Mouse (Mus musculus): ENCODE data around the gene Rgs17. TPM values are rescaled to one million over a fixed set of nuclear protein-coding genes. Genes with fewer than 3 reads are reported as not detected.

Rgs17 gene
- polyA plus RNA-seq, 2 experiments: 0.01 TPM; not detected in 1

GRCm38 (mm10) chr10:5877106-5877505, 45.1 kb downstream of the Rgs17 start:
- H3K36me3 ChIP-seq (replicated peaks; ENCODE audit: control insufficient read depth, insufficient read depth, low read depth): no peaks in the 10 kb centered on the region
- DNase-seq (ENCODE audit: low read depth in 3 of 3, low spot score in 3 of 3) (no peak), ATAC-seq (ENCODE audit: insufficient read depth) (no peak)
- H3K27me3 ChIP-seq (ENCODE audit: control insufficient read depth, insufficient read depth, low read length): no peaks in the 10 kb centered on the region
- no peaks in the 10 kb centered on the region for H3K4me1 ChIP-seq (replicated peaks; ENCODE audit: control insufficient read depth in 2 of 2, insufficient read depth in 2 of 2, low read length in 1 of 2)
- no peaks in the 10 kb centered on the region for H3K9me3 ChIP-seq (ENCODE audit: control insufficient read depth, low read length)
- no peak overlapping the region for H3K27ac ChIP-seq
- H3K4me3 ChIP-seq (ENCODE audit: insufficient read depth in 1 of 2, low read depth in 2 of 2, low read length in 2 of 2): no peak overlapping the region
- no peak overlapping the region for H3K4me2 ChIP-seq (ENCODE audit: low read depth)
- H3K9ac ChIP-seq (replicated peaks): no peak overlapping the region
- TF ChIP-seq CTCF (IDR thresholded peaks at IDR 0.05; ENCODE audit: low read depth) (no peak), EP300 (IDR thresholded peaks at IDR 0.05; ENCODE audit: low read depth) (no peak)
- WGBS (ENCODE audit: insufficient replicate concordance): 43% methylated on average over 3 of the region's 3 CpGs

DNA sequence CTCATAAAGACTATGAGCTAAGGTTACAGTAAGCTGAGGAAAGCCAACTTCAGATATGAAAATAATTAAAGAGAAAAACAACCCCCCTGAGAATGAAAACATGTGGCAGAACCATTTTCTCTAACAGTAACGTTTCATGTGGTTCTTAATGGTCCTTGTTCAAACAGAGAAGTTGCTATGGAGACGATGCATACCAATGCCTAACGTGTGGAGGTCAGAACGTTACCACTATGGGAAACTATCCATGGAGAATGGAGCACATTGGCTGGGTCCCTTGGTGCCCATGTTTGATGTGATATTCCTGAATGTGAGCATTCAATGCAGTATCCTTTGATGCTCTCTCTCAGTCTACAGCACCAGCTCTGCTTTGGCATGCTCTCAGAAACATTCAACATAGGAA, 51.1 kb downstream of the Rgs17 start:
- ATAC-seq (ENCODE audit: insufficient read depth): no peak
- H3K36me3 ChIP-seq (replicated peaks; ENCODE audit: control insufficient read depth, insufficient read depth, low read depth): no peaks in the 10 kb centered on the region
- 52% methylated on average over 4 of the region's 4 CpGs for WGBS (ENCODE audit: insufficient replicate concordance)
- H3K9ac ChIP-seq (replicated peaks): no peak overlapping the region
- H3K27me3 ChIP-seq (ENCODE audit: control insufficient read depth, insufficient read depth, low read length): no peaks in the 10 kb centered on the region
- TF ChIP-seq EP300 (IDR thresholded peaks at IDR 0.05; ENCODE audit: low read depth): no peak
- TF ChIP-seq CTCF (IDR thresholded peaks at IDR 0.05; ENCODE audit: low read depth): no peak
- H3K4me2 ChIP-seq (ENCODE audit: low read depth): no peak overlapping the region
- no peaks in the 10 kb centered on the region for H3K9me3 ChIP-seq (ENCODE audit: control insufficient read depth, low read length)
- DNase-seq (ENCODE audit: low read depth in 3 of 3, low spot score in 3 of 3): no peak
- no peak overlapping the region for H3K27ac ChIP-seq
- H3K4me3 ChIP-seq (ENCODE audit: insufficient read depth in 1 of 2, low read depth in 2 of 2, low read length in 2 of 2): no peak overlapping the region
- H3K4me1 ChIP-seq (replicated peaks; ENCODE audit: control insufficient read depth in 2 of 2, insufficient read depth in 2 of 2, low read length in 1 of 2): no peaks in the 10 kb centered on the region

DNA sequence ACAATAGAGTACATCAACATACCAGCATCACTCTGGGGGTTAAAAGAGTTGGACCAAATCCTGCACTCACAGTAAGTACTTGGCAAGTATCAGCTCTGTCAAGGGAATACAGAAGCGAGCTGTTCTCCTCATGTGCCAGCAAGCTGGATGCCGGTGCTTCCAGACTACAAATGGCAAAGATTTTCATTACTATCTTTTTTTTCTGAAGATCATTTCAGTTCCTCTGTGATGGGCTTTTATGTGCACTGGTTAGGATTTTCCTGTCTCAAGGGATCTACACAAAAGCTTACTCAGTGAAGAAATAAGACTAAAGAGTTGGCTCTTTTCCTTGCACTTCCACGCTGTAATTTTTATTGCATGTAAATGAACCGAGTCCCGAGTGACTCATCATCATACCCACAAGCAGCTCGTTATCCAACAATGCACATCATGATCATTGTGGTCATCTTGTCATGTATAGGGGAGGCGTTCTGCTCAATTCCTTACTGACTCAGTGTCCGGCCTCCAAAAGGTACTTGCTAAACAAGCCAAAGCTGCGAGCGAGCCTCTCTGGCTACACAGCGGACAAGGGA, 54.1 kb downstream of the Rgs17 start:
- no peak for TF ChIP-seq CTCF (IDR thresholded peaks at IDR 0.05; ENCODE audit: low read depth)
- no peak for TF ChIP-seq EP300 (IDR thresholded peaks at IDR 0.05; ENCODE audit: low read depth)
- no peaks in the 10 kb centered on the region for H3K4me1 ChIP-seq (replicated peaks; ENCODE audit: control insufficient read depth in 2 of 2, insufficient read depth in 2 of 2, low read length in 1 of 2)
- ATAC-seq (ENCODE audit: insufficient read depth): no peak
- DNase-seq (ENCODE audit: low read depth in 3 of 3, low spot score in 3 of 3): no peak
- 68% methylated on average over 11 of the region's 11 CpGs for WGBS (ENCODE audit: insufficient replicate concordance)
- H3K27ac ChIP-seq: no peak overlapping the region
- no peak overlapping the region for H3K4me3 ChIP-seq (ENCODE audit: insufficient read depth in 1 of 2, low read depth in 2 of 2, low read length in 2 of 2)
- no peaks in the 10 kb centered on the region for H3K27me3 ChIP-seq (ENCODE audit: control insufficient read depth, insufficient read depth, low read length)
- H3K9me3 ChIP-seq (ENCODE audit: control insufficient read depth, low read length): no peaks in the 10 kb centered on the region
- H3K36me3 ChIP-seq (replicated peaks; ENCODE audit: control insufficient read depth, insufficient read depth, low read depth): no peaks in the 10 kb centered on the region
- no peak overlapping the region for H3K9ac ChIP-seq (replicated peaks)
- no peak overlapping the region for H3K4me2 ChIP-seq (ENCODE audit: low read depth)

- TF ChIP-seq EP300 (IDR thresholded peaks at IDR 0.05; ENCODE audit: low read depth): no peak
- no peak for TF ChIP-seq CTCF (IDR thresholded peaks at IDR 0.05; ENCODE audit: low read depth)
- Histone ChIP-seq H3K9me3 (ENCODE audit: control insufficient read depth, low read length) (no peaks in the 10 kb centered on the region), H3K4me3 (ENCODE audit: insufficient read depth in 1 of 2, low read depth in 2 of 2, low read length in 2 of 2) (no peak overlapping the region), H3K9ac (replicated peaks) (no peak overlapping the region), H3K4me2 (ENCODE audit: low read depth) (no peak overlapping the region), H3K27me3 (ENCODE audit: control insufficient read depth, insufficient read depth, low read length) (no peaks in the 10 kb centered on the region), H3K27ac (no peak overlapping the region), H3K4me1 (replicated peaks; ENCODE audit: control insufficient read depth in 2 of 2, insufficient read depth in 2 of 2, low read length in 1 of 2) (no peaks in the 10 kb centered on the region), H3K36me3 (replicated peaks; ENCODE audit: control insufficient read depth, insufficient read depth, low read depth) (no peaks in the 10 kb centered on the region)
- WGBS (ENCODE audit: insufficient replicate concordance): 21% methylated on average over 2 of the region's 2 CpGs
- no peak for ATAC-seq (ENCODE audit: insufficient read depth)
- DNase-seq (ENCODE audit: low read depth in 3 of 3, low spot score in 3 of 3): no peak
Observed at GRCm38 (mm10) chr10:5865996-5866395, 56.2 kb downstream of the Rgs17 start.

- ATAC-seq (ENCODE audit: insufficient read depth) (no peak), DNase-seq (ENCODE audit: low read depth in 3 of 3, low spot score in 3 of 3) (no peak)
- 88% methylated on average over 3 of the region's 3 CpGs for WGBS (ENCODE audit: insufficient replicate concordance)
- H3K27me3 ChIP-seq (ENCODE audit: control insufficient read depth, insufficient read depth, low read length): no peaks in the 10 kb centered on the region
- no peaks in the 10 kb centered on the region for H3K9me3 ChIP-seq (ENCODE audit: control insufficient read depth, low read length)
- no peak overlapping the region for H3K27ac ChIP-seq
- H3K4me3 ChIP-seq (ENCODE audit: insufficient read depth in 1 of 2, low read depth in 2 of 2, low read length in 2 of 2): no peak overlapping the region
- H3K9ac ChIP-seq (replicated peaks): no peak overlapping the region
- no peaks in the 10 kb centered on the region for H3K4me1 ChIP-seq (replicated peaks; ENCODE audit: control insufficient read depth in 2 of 2, insufficient read depth in 2 of 2, low read length in 1 of 2)
- no peaks in the 10 kb centered on the region for H3K36me3 ChIP-seq (replicated peaks; ENCODE audit: control insufficient read depth, insufficient read depth, low read depth)
- no peak overlapping the region for H3K4me2 ChIP-seq (ENCODE audit: low read depth)
- 0 out of 2 replicates have a peak, but pooled peaks have one; percentile 7 for TF ChIP-seq CTCF (IDR thresholded peaks at IDR 0.05; ENCODE audit: low read depth)
- no peak for TF ChIP-seq EP300 (IDR thresholded peaks at IDR 0.05; ENCODE audit: low read depth)
Observed at GRCm38 (mm10) chr10:5862669-5863068, 59.5 kb downstream of the Rgs17 start.

All from liver, embryonic 14.5 days (tissue).